Mouse (Mus musculus): ENCODE results near the gene Msi2. TPM values are rescaled to one million over a fixed set of nuclear protein-coding genes. Genes with fewer than 3 reads are reported as not detected.

Msi2 gene
- polyA plus RNA-seq, 1 experiment from 2014 or later: 41.0 TPM

GRCm38 (mm10) chr11:88605771-88606170, 112.5 kb downstream of the Msi2 start:
- H3K4me1 ChIP-seq (replicated peaks): peaks cover 72% of the 10 kb centered on the region
- WGBS: 73% methylated on average over 6 of the region's 6 CpGs

DNA sequence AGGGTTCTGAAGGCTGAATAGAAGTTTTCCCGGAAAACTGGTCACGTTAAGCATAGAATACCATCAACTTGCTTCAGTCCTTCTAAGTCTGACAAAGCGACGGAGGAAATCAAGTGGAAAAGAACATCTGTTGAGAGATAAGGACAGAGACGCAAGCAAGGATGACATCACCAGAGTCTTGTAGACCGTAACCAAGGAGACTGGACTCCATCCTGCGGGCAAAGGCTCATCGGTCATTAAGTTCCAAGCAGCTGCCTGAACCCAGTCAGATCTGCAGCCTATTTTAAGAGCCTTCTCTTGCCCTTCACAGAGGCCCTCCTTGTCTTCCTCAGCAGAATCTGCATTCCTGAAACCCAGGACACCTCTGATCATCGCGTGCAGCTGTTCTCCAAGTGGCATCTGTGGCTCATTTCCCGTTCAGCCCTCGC, 113.2 kb downstream of the Msi2 start:
- Histone ChIP-seq H3K4me1 (replicated peaks) (peaks cover 76% of the 10 kb centered on the region), H3K27ac (peak overlapping the region; percentile 44; the same call in 1 of the 2 replicates), H3K4me3 (replicated peaks) (no peak overlapping the region), H3K27me3 (no peaks in the 10 kb centered on the region), H3K36me3 (peaks cover 16% of the 10 kb centered on the region), H3K4me2 (replicated peaks) (no peak overlapping the region), H3K9ac (replicated peaks) (no peak overlapping the region), H3K9me3 (no peaks in the 10 kb centered on the region)
- no peak for ATAC-seq
- WGBS: 56% methylated on average over 12 of the region's 12 CpGs

More at GRCm38 (mm10) chr11:88605771-88606170, 112.5 kb downstream of the Msi2 start:
- peaks cover 18% of the 10 kb centered on the region for H3K36me3 ChIP-seq
- no peaks in the 10 kb centered on the region for H3K27me3 ChIP-seq
- no peak overlapping the region for H3K9ac ChIP-seq (replicated peaks)
- no peak overlapping the region for H3K4me2 ChIP-seq (replicated peaks)
- no peaks in the 10 kb centered on the region for H3K9me3 ChIP-seq
- no peak for ATAC-seq
- peak overlapping the region; percentile 26; the same call in 1 of the 2 replicates for H3K27ac ChIP-seq
- no peak overlapping the region for H3K4me3 ChIP-seq (replicated peaks)

DNA sequence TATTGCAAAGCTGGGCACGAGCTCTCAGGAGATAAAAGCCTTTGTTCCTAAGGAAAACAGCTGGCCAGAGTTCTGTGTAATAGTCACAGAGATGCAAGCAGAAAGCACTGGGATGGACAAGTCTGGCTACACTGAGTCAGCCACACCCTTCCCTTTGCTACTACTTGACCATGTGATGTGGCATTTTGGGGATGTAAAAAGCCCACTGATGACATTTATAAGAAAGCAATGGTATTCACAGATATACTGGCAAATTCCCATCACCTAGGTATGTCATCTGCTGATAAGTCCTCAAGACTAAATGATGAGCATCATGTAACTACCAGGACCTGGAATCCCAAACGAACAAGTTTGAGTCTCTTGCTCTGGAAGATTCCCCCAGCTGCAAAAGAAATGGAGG, 113.7 kb downstream of the Msi2 start:
- peak overlapping the region; percentile 44; the same call in 1 of the 2 replicates for H3K27ac ChIP-seq
- no peak for ATAC-seq
- no peak overlapping the region for H3K4me2 ChIP-seq (replicated peaks)
- H3K36me3 ChIP-seq: peaks cover 16% of the 10 kb centered on the region
- peaks cover 79% of the 10 kb centered on the region for H3K4me1 ChIP-seq (replicated peaks)
- WGBS: 51% methylated on average over 2 of the region's 2 CpGs
- H3K9ac ChIP-seq (replicated peaks): no peak overlapping the region
- H3K27me3 ChIP-seq: no peaks in the 10 kb centered on the region
- no peaks in the 10 kb centered on the region for H3K9me3 ChIP-seq
- no peak overlapping the region for H3K4me3 ChIP-seq (replicated peaks)

DNA sequence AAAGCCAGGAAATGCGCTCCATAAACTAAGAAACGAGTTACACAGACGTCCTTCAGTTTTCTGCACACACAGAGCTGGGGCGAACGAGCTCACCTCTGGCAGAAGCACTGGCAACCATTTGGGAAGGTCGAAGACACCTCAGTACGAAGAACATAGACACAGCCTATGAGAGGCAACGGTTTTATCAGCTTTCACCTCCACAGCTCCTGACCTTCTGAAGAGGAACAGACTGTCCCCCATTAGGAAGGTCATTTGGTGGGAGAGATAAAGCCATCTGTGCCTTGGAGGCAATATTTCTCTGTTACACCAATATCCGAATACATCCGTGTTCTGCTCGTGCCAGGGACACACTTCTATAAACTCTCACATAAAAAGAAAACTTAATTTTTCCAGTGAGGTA, 114.9 kb downstream of the Msi2 start:
- 88% methylated on average over 11 of the region's 11 CpGs for WGBS
- no peak for ATAC-seq
- Histone ChIP-seq H3K9me3 (no peaks in the 10 kb centered on the region), H3K27me3 (no peaks in the 10 kb centered on the region), H3K4me1 (replicated peaks) (peaks cover 79% of the 10 kb centered on the region), H3K4me3 (replicated peaks) (no peak overlapping the region), H3K36me3 (peaks cover 16% of the 10 kb centered on the region), H3K27ac (0 out of 2 replicates have a peak overlapping the region, but pooled peaks have one; percentile 14), H3K4me2 (replicated peaks) (no peak overlapping the region), H3K9ac (replicated peaks) (no peak overlapping the region)

DNA sequence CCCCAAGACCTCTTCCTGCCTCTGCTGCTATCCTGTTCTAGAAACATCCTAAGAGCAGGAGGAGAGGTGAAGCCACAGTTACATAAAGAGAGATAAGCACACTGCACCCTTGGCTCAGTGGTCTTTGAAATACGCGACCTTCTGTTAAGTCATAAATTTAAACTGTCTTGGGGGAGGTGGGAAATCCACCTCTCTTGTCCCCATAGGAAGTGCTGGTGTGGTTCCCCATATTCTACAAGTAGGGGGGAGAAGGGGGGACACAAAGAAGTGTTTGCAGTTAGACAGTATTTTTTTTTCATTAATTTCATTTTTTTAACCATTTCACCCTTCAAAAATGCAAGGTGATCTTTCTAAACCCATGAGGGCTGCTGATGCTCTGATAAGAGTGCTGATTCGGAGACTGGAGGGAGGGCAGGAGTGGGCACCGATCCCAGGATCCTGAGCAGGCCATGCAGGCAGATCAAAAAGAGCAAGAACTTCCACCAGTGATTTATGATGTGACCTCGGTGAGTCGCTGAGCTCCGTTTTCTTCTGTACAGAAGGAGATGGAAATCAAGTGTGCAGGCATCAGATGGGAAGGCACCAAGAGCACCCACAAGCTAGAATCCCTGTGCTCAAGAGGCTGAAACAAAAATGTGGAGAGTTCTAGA, 115.7 kb downstream of the Msi2 start:
- Histone ChIP-seq H3K4me1 (replicated peaks) (peaks cover 80% of the 10 kb centered on the region), H3K9me3 (no peaks in the 10 kb centered on the region), H3K36me3 (peaks cover 16% of the 10 kb centered on the region), H3K4me2 (replicated peaks) (no peak overlapping the region), H3K27me3 (no peaks in the 10 kb centered on the region), H3K9ac (replicated peaks) (no peak overlapping the region), H3K4me3 (replicated peaks) (no peak overlapping the region), H3K27ac (no peak overlapping the region)
- WGBS: 96% methylated on average over 7 of the region's 7 CpGs
- ATAC-seq: no peak

- no peaks in the 10 kb centered on the region for H3K27me3 ChIP-seq
- ATAC-seq: no peak
- H3K9me3 ChIP-seq: no peaks in the 10 kb centered on the region
- WGBS: 98% methylated on average over 3 of the region's 3 CpGs
- H3K4me3 ChIP-seq (replicated peaks): no peak overlapping the region
- peaks cover 69% of the 10 kb centered on the region for H3K4me1 ChIP-seq (replicated peaks)
- no peak overlapping the region for H3K9ac ChIP-seq (replicated peaks)
- no peak overlapping the region for H3K4me2 ChIP-seq (replicated peaks)
- peak overlapping the region; percentile 52 for H3K27ac ChIP-seq
- H3K36me3 ChIP-seq: peaks cover 16% of the 10 kb centered on the region
Measured at GRCm38 (mm10) chr11:88600194-88600593, 118.1 kb downstream of the Msi2 start.

GRCm38 (mm10) chr11:88599332-88600130, 118.8 kb downstream of the Msi2 start:
- no peaks in the 10 kb centered on the region for H3K9me3 ChIP-seq
- H3K4me3 ChIP-seq (replicated peaks): no peak overlapping the region
- H3K27me3 ChIP-seq: no peaks in the 10 kb centered on the region
- H3K4me1 ChIP-seq (replicated peaks): peaks cover 69% of the 10 kb centered on the region
- ATAC-seq: peak; percentile 69
- peak overlapping the region; percentile 45 for H3K27ac ChIP-seq
- H3K4me2 ChIP-seq (replicated peaks): no peak overlapping the region
- peaks cover 19% of the 10 kb centered on the region for H3K36me3 ChIP-seq
- no peak overlapping the region for H3K9ac ChIP-seq (replicated peaks)
- 63% methylated on average over 17 of the region's 17 CpGs for WGBS

DNA sequence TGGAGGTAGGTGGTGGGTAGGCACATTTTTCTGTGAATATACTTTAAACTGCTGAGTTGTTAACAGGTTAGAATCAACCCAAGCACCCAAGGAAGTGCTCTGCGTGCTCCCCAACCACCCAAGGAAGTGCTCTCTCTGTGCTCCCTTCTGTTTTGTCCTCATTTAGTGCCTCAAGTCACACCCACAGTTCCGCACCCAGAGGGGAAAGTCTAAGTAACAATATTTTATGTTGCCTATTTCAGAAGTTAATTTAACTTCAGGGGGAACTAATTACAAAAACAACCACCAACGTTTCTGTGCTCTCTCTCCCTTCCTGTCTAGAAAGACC, 119.5 kb downstream of the Msi2 start:
- no peak overlapping the region for H3K4me2 ChIP-seq (replicated peaks)
- peaks cover 19% of the 10 kb centered on the region for H3K36me3 ChIP-seq
- H3K27ac ChIP-seq: peak overlapping the region; percentile 45; the same call in 1 of the 2 replicates
- no peak for ATAC-seq
- H3K9ac ChIP-seq (replicated peaks): no peak overlapping the region
- H3K27me3 ChIP-seq: no peaks in the 10 kb centered on the region
- H3K9me3 ChIP-seq: no peaks in the 10 kb centered on the region
- H3K4me1 ChIP-seq (replicated peaks): peaks cover 67% of the 10 kb centered on the region
- 82% methylated on average over 3 of the region's 3 CpGs for WGBS
- no peak overlapping the region for H3K4me3 ChIP-seq (replicated peaks)

DNA sequence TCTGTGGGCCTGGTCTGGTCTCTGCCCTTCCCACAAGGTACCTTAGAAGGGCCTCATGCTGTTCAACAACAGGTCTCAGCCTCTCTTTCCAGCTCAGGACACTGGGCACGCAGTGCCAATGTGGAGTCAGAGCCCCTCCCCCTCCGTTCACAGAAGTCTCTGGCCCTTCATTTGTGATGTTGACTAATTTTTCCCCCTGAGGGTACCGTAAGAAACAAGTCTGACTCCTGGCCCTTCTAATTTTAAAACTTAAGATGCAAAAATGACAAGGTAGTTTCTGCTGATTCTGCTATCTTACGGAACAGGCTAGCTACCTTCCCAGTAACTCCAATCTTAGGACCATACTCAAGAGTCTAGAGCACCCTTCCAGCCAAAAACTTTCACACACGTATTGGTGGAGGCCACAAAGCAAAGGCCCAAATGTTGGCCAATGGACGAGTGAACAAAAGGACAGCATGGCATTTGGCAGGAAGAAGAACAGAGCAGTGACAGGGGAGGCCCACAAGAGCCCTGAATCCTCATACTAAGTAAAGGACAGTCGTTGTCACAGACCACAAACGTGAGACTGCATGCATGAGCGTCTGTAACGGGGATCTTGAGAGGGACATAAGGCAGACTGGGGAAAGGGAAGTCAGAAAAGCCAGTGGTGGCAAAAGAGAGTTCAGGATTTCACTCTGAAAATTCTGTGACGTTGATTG, 120.0 kb downstream of the Msi2 start:
- H3K4me2 ChIP-seq (replicated peaks): no peak overlapping the region
- H3K9ac ChIP-seq (replicated peaks): no peak overlapping the region
- peaks cover 17% of the 10 kb centered on the region for H3K36me3 ChIP-seq
- H3K4me1 ChIP-seq (replicated peaks): peaks cover 66% of the 10 kb centered on the region
- H3K27ac ChIP-seq: peak overlapping the region; percentile 60
- ATAC-seq: no peak
- 71% methylated on average over 11 of the region's 11 CpGs for WGBS
- H3K4me3 ChIP-seq (replicated peaks): no peak overlapping the region
- no peaks in the 10 kb centered on the region for H3K27me3 ChIP-seq
- H3K9me3 ChIP-seq: no peaks in the 10 kb centered on the region

DNA sequence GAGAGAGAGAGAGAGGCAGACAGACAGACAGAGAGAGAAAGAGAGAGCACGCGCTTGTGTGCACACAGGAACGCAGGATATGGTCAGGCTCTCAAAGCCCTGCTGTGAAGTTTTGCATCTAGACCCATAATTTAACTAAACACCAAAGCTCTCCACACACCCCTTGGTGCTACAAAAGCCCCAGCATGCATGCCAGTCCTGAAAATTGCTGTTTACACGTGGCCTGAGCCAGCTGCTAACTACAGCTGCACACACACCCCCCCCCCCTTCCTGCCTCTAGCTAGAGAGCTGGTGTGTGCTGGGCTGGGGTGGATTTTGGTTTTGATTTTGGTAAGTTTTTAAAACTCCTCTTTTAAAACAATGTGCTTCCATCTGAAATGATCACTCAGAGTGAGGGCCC, 122.7 kb downstream of the Msi2 start:
- Histone ChIP-seq H3K9me3 (no peaks in the 10 kb centered on the region), H3K27ac (no peak overlapping the region), H3K9ac (replicated peaks) (no peak overlapping the region), H3K27me3 (no peaks in the 10 kb centered on the region), H3K36me3 (0 out of 2 replicates have a peak, but pooled peaks cover 3% of the 10 kb centered on the region), H3K4me3 (replicated peaks) (no peak overlapping the region), H3K4me2 (replicated peaks) (no peak overlapping the region), H3K4me1 (replicated peaks) (peaks cover 73% of the 10 kb centered on the region)
- no peak for ATAC-seq
- WGBS: 30% methylated on average over 4 of the region's 4 CpGs

DNA sequence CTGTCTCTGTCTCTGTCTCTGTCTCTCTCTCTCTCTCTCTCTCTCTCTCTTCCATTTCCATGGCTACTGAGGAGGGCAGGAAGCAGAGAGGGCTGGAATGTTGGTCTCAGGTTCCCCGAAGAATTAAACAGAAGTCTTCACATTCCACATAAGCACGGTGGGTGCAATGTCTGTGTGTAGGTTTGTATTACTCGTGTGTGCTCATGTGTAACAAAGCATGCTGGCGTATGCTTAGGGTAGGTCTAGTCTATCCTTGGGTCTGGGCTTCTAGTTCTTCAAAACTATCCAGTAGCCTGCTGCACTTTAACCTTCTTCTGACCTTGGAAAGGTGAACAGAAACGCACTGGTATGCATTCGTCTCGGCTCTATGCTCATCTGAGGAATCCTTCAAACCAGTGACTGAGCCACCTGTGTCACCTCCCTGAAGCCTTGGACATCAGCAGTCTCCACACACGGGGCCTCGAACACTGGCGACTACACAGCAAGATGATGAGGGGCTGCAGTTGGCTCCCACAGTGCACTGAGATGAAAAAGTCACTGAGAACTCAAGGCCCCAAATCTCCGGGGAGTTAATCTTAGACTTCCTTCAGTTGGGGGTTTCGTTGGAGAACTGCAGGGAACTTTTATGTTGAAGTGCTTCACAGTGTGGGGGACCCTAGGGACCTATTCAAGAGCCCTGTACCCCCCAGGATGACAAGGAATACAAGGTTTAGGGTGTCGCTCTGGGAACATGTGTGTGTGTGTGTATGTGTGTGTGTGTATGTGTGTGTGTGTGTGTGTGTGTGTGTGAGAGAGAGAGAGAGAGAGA, 123.3 kb downstream of the Msi2 start:
- H3K27me3 ChIP-seq: no peaks in the 10 kb centered on the region
- 63% methylated on average over 13 of the region's 13 CpGs for WGBS
- peak overlapping the region; percentile 35; the same call in 1 of the 2 replicates for H3K27ac ChIP-seq
- no peak overlapping the region for H3K4me3 ChIP-seq (replicated peaks)
- no peak for ATAC-seq
- no peak overlapping the region for H3K4me2 ChIP-seq (replicated peaks)
- peaks cover 73% of the 10 kb centered on the region for H3K4me1 ChIP-seq (replicated peaks)
- 0 out of 2 replicates have a peak, but pooled peaks cover 3% of the 10 kb centered on the region for H3K36me3 ChIP-seq
- no peaks in the 10 kb centered on the region for H3K9me3 ChIP-seq
- H3K9ac ChIP-seq (replicated peaks): 0 out of 2 replicates have a peak overlapping the region, but pooled peaks have one; percentile 32

Data from midbrain, embryonic 13.5 days (tissue).